In the genomic region with DNA sequence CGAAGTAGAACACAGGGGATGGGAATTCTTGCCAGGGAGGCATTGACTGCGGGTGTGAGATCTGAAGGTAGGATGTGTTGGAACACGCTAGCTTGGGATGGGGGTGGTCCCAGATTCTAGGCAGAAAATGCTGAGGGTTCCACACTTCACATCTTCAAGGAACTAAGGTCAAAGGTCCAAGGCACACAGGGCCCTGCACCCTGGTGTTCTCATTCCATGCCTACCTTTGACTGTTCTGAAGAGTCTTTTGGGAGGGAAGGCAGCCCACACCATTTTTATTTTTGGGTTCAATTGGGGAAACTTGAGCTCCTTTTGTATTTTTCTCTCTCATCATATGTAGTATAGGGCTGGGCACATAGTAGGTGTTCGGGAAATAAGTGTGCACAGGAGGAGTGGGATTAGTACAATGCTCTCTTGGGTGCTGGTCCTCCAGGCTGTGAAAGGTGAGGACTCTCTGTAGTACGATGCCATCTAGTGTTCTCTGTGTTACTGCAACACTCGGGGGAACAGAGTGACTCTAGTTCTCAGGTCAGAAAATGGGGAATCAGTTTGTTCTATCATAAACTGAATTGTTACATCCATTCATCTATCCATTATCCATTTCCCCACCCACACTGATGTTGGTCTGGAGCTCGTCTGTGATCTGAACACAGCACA, we compare ENCODE assay signal across 8 mouse cellular contexts. TPM values are rescaled to one million over a fixed set of nuclear protein-coding genes. Genes with fewer than 3 reads are reported as not detected.
DNase-seq lines count a peak whose midpoint lies in the region; ATAC-seq and TF ChIP-seq lines count a peak whose summit lies in the region.

No protein-coding gene starts in this region.

- no peak overlapping the region for H3K4me3 ChIP-seq in midbrain, embryonic 11.5 days (ENCODE audit: low read depth, low read length)
- no peak overlapping the region for H3K4me3 ChIP-seq in midbrain, embryonic 10.5 days
- H3K4me3 ChIP-seq in forebrain, postnatal 0 days (ENCODE audit: low read depth, low read length): no peak overlapping the region
- no peak overlapping the region for H3K4me3 ChIP-seq in midbrain, embryonic 14.5 days (replicated peaks; ENCODE audit: low read depth, low read length)

- H3K9me3 ChIP-seq in midbrain, embryonic 11.5 days (ENCODE audit: control insufficient read depth, low read length): no peaks in the 10 kb centered on the region
- no peaks in the 10 kb centered on the region for H3K9me3 ChIP-seq in midbrain, embryonic 10.5 days (replicated peaks)
- no peaks in the 10 kb centered on the region for H3K9me3 ChIP-seq in forebrain, postnatal 0 days (ENCODE audit: low read length)
- H3K9me3 ChIP-seq in midbrain, embryonic 14.5 days (ENCODE audit: control insufficient read depth, low read length): no peaks in the 10 kb centered on the region

- 48% methylated on average over 7 of the region's 7 CpGs for WGBS in midbrain, embryonic 11.5 days
- 50% methylated on average over 7 of the region's 7 CpGs for WGBS in midbrain, embryonic 10.5 days
- WGBS in forebrain, postnatal 0 days: 44% methylated on average over 7 of the region's 7 CpGs
- WGBS in midbrain, embryonic 14.5 days: 43% methylated on average over 7 of the region's 7 CpGs

- H3K9ac ChIP-seq in midbrain, embryonic 11.5 days (ENCODE audit: low read length): no peak overlapping the region
- H3K9ac ChIP-seq in forebrain, postnatal 0 days: no peak overlapping the region
- no peak overlapping the region for H3K9ac ChIP-seq in midbrain, embryonic 14.5 days (replicated peaks; ENCODE audit: low read length)

- no peak overlapping the region for H3K27ac ChIP-seq in midbrain, embryonic 11.5 days (ENCODE audit: low read depth, low read length)
- H3K27ac ChIP-seq in midbrain, embryonic 10.5 days (replicated peaks): no peak overlapping the region
- H3K27ac ChIP-seq in forebrain, postnatal 0 days (ENCODE audit: low read depth, low read length): no peak overlapping the region
- H3K27ac ChIP-seq in midbrain, embryonic 14.5 days (replicated peaks; ENCODE audit: low read depth, low read length): no peak overlapping the region

- no peaks in the 10 kb centered on the region for H3K4me1 ChIP-seq in midbrain, embryonic 11.5 days (ENCODE audit: control insufficient read depth, insufficient read depth, low read length)
- peaks cover 4% of the 10 kb centered on the region for H3K4me1 ChIP-seq in midbrain, embryonic 10.5 days
- H3K4me1 ChIP-seq in forebrain, postnatal 0 days (ENCODE audit: insufficient read depth): no peaks in the 10 kb centered on the region
- H3K4me1 ChIP-seq in midbrain, embryonic 14.5 days (ENCODE audit: control insufficient read depth, insufficient read depth, low read length): no peaks in the 10 kb centered on the region

- TF ChIP-seq CTCF in forebrain, postnatal 0 days (IDR thresholded peaks at IDR 0.05; ENCODE audit: low read depth): peak; percentile 85

- no peaks in the 10 kb centered on the region for H3K27me3 ChIP-seq in midbrain, embryonic 11.5 days (ENCODE audit: control insufficient read depth, insufficient read depth, low read length)
- no peaks in the 10 kb centered on the region for H3K27me3 ChIP-seq in midbrain, embryonic 10.5 days (ENCODE audit: low read depth, poor library complexity, severe bottlenecking)
- no peaks in the 10 kb centered on the region for H3K27me3 ChIP-seq in forebrain, postnatal 0 days (ENCODE audit: insufficient read depth, low read length)
- H3K27me3 ChIP-seq in midbrain, embryonic 14.5 days (ENCODE audit: control insufficient read depth, insufficient read depth, low read length): no peaks in the 10 kb centered on the region

- ATAC-seq in midbrain, embryonic 11.5 days (ENCODE audit: low FRiP score): peak; percentile 82
- peak; percentile 89 for ATAC-seq in activated CD4-positive, CD25-positive, alpha-beta regulatory T cell, adult 4 months
- ATAC-seq in forebrain, postnatal 0 days: peak; percentile 81
- ATAC-seq in midbrain, embryonic 14.5 days (ENCODE audit: low FRiP score, low TSS enrichment): no peak; the same call in 1 of the 2 replicates

- H3K4me2 ChIP-seq in midbrain, embryonic 11.5 days: no peak overlapping the region
- no peak overlapping the region for H3K4me2 ChIP-seq in forebrain, postnatal 0 days (ENCODE audit: low read depth)
- no peak overlapping the region for H3K4me2 ChIP-seq in midbrain, embryonic 14.5 days (ENCODE audit: low read length)

- peak; percentile 82 for DNase-seq in midbrain, embryonic 11.5 days (ENCODE audit: low spot score, missing footprints)
- DNase-seq in midbrain, embryonic 10.5 days (ENCODE audit: low spot score): no peak
- peak; percentile 69 for DNase-seq in forebrain, postnatal 0 days
- DNase-seq in kidney, postnatal 10 days: peak; percentile 58
- peak; percentile 80 for DNase-seq in midbrain, embryonic 14.5 days
- no peak for DNase-seq in testis, postnatal 14 days (ENCODE audit: low spot score)
- no peak for DNase-seq in urinary bladder, postnatal 10 days (ENCODE audit: low spot score)

- no peaks in the 10 kb centered on the region for H3K36me3 ChIP-seq in midbrain, embryonic 11.5 days (ENCODE audit: control insufficient read depth, insufficient read depth, low read length)
- no peaks in the 10 kb centered on the region for H3K36me3 ChIP-seq in midbrain, embryonic 10.5 days
- no peaks in the 10 kb centered on the region for H3K36me3 ChIP-seq in forebrain, postnatal 0 days (ENCODE audit: insufficient read depth)
- no peaks in the 10 kb centered on the region for H3K36me3 ChIP-seq in midbrain, embryonic 14.5 days (ENCODE audit: control insufficient read depth, insufficient read depth, low read length)

RNA-seq across cellular contexts. Expression of a gene that starts 5.4 kb away (rescaled TPM):
- polyA plus RNA-seq in midbrain, embryonic 11.5 days (2014; fragmentation: Nextera tagmentation; extraction: Ambion mirVana): 0.14 and 0.20 TPM in 2 replicates
- 0.07 and 0.19 TPM in 2 replicates for polyA plus RNA-seq in midbrain, embryonic 10.5 days (2016; fragmentation: Nextera tagmentation; extraction: Ambion mirVana)
- under 1 TPM in 1 of 2 experiments, not detected in 1; 0.37 TPM for polyA plus RNA-seq in activated CD4-positive, CD25-positive, alpha-beta regulatory T cell, adult 4 months (2017; shearing (Covaris generic))
- 0.46 and 2.6 TPM in 2 replicates for total RNA-seq in forebrain, postnatal 0 days (2014; rRNA removed)
- polyA plus RNA-seq in forebrain, postnatal 0 days (2015; fragmentation: Nextera tagmentation; extraction: Ambion mirVana): 0.42 and 0.62 TPM in 2 replicates
- polyA plus RNA-seq in midbrain, embryonic 14.5 days (2014; fragmentation: Nextera tagmentation; extraction: Ambion mirVana): 0.47 and 0.89 TPM in 2 replicates

RNA-seq across cellular contexts. Expression of a gene that starts 13.0 kb away (rescaled TPM):
- polyA plus RNA-seq in midbrain, embryonic 11.5 days (2014; fragmentation: Nextera tagmentation; extraction: Ambion mirVana): 11.8 and 13.2 TPM in 2 replicates
- polyA plus RNA-seq in midbrain, embryonic 10.5 days (2016; fragmentation: Nextera tagmentation; extraction: Ambion mirVana): 21.7 and 22.9 TPM in 2 replicates
- polyA plus RNA-seq in activated CD4-positive, CD25-positive, alpha-beta regulatory T cell, adult 4 months (2017; shearing (Covaris generic)): 10 to 100 TPM in 1 of 2 experiments, 1 to 10 TPM in 1; 6.2 to 11.9 TPM
- 3.8 and 4.9 TPM in 2 replicates for total RNA-seq in forebrain, postnatal 0 days (2014; rRNA removed)
- polyA plus RNA-seq in forebrain, postnatal 0 days (2015; fragmentation: Nextera tagmentation; extraction: Ambion mirVana): 2.2 and 2.4 TPM in 2 replicates
- polyA plus RNA-seq in midbrain, embryonic 14.5 days (2014; fragmentation: Nextera tagmentation; extraction: Ambion mirVana): 3.4 and 5.2 TPM in 2 replicates

RNA-seq across cellular contexts. Expression of a gene that starts 13.0 kb away (rescaled TPM):
- polyA plus RNA-seq in midbrain, embryonic 11.5 days (2014; fragmentation: Nextera tagmentation; extraction: Ambion mirVana): 0.05 and 0.07 TPM in 2 replicates
- 0.06 and 0.09 TPM in 2 replicates for polyA plus RNA-seq in midbrain, embryonic 10.5 days (2016; fragmentation: Nextera tagmentation; extraction: Ambion mirVana)
- under 1 TPM; 0.28 to 0.32 TPM for polyA plus RNA-seq in activated CD4-positive, CD25-positive, alpha-beta regulatory T cell, adult 4 months (2017; shearing (Covaris generic))
- total RNA-seq in forebrain, postnatal 0 days (2014; rRNA removed): 2.1 and 2.3 TPM in 2 replicates
- polyA plus RNA-seq in forebrain, postnatal 0 days (2015; fragmentation: Nextera tagmentation; extraction: Ambion mirVana): 0.99 and 1.8 TPM in 2 replicates
- polyA plus RNA-seq in midbrain, embryonic 14.5 days (2014; fragmentation: Nextera tagmentation; extraction: Ambion mirVana): 0.47 and 0.77 TPM in 2 replicates

Comparison
In these comparisons a context has a peak if more than half of its experiments do, and no peak if none do; other contexts are left out.
1. DNase-seq: peak in midbrain, embryonic 11.5 days (single experiment), forebrain, postnatal 0 days (single experiment), kidney, postnatal 10 days (single experiment) and midbrain, embryonic 14.5 days (single experiment); none in midbrain, embryonic 10.5 days (single experiment), testis, postnatal 14 days (single experiment) and urinary bladder, postnatal 10 days (single experiment).